Mouse (Mus musculus): ENCODE results near the gene Fcer1g.

DNA sequence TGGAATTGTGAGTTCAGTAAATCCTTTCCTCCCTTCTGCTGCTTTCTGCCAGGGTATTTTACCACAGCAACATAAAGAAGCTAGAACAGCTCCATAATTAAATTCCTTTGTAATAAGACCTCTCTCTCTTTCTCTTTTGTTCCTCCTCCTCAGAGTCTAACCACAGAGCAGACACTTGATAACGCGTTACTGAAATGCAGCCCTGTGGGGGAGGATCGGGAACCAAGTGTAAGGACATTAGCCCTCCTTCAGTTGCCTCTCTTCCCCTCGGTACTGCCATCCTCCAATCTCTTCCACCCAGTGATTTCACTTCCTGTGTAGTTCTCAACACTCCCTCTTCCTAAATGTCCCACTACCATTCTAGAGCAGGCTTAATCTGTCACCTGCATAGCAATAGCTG is 24.8 kb downstream of the Fcer1g start:
- TF ChIP-seq CTCF (IDR thresholded peaks at IDR 0.05; ENCODE audit: low read depth, low read length) (no peak), POLR2AphosphoS5 (IDR thresholded peaks at IDR 0.05; ENCODE audit: insufficient replicate concordance, low read depth, low read length) (no peak), TAL1 (conservative IDR thresholded peaks at IDR 0.05; ENCODE audit: low read depth, low read length) (no peak), GATA1 (IDR thresholded peaks at IDR 0.05; ENCODE audit: borderline replicate concordance, low read length) (no peak)

Data from G1E (cell line).